Mouse (Mus musculus) liver, postnatal 0 days (tissue): ENCODE data around the gene Cfap73. TPM values are rescaled to one million over a fixed set of nuclear protein-coding genes. Genes with fewer than 3 reads are reported as not detected.

Experiments used
- ATAC-seq: fragments of 200-750 bp; cut with Nextera tagmentation; 2 replicates; pipeline ENCODE4 v1.8.0; 2017; ENCODE audit warnings: mild to moderate bottlenecking, moderate library complexity
- DNase-seq: peaks from one replicate; pipeline ENCODE4 v3.0.0-alpha.2; 2016
- H3K27ac ChIP-seq: fragments of 300-500 bp; sonication (generic); 2 replicates; pipeline ENCODE4 v1.5.1; 2014; ENCODE audit warnings: antibody characterized with exemption, moderate library complexity, mild to moderate bottlenecking, low read depth
- H3K27me3 ChIP-seq: fragments of 300-500 bp; sonication (generic); 2 replicates; pipeline ENCODE4 v1.6.1; 2014; ENCODE audit warnings: low read length, control low read depth, mixed read lengths; ENCODE audit not compliant: insufficient read depth
- H3K36me3 ChIP-seq: fragments of 300-500 bp; sonication (generic); replicated peaks from 2 replicates; pipeline ENCODE4 v1.6.1; 2014; ENCODE audit warnings: mild to moderate bottlenecking, control low read depth, low read length, moderate library complexity, mixed read lengths; ENCODE audit not compliant: insufficient read depth
- H3K4me1 ChIP-seq: fragments of 300-500 bp; sonication (generic); 2 replicates; pipeline ENCODE4 v1.6.1; 2014; ENCODE audit warnings: antibody characterized with exemption, mild to moderate bottlenecking, control low read depth; ENCODE audit not compliant: insufficient read depth
- H3K4me2 ChIP-seq: fragments of 300-500 bp; sonication (generic); 2 replicates; pipeline ENCODE4 v1.6.1; 2014; ENCODE audit warnings: low read depth, mild to moderate bottlenecking, low read length, moderate library complexity, mixed read lengths
- H3K4me3 ChIP-seq: fragments of 300-500 bp; sonication (generic); 2 replicates; pipeline ENCODE4 v1.5.1; 2014; ENCODE audit warnings: low read depth, low read length
- H3K9ac ChIP-seq: fragments of 300-500 bp; sonication (generic); replicated peaks from 2 replicates; pipeline ENCODE4 v1.6.1; 2014; ENCODE audit warnings: mild to moderate bottlenecking, moderate library complexity
- H3K9me3 ChIP-seq: fragments of 300-500 bp; sonication (generic); 2 replicates; pipeline ENCODE4 v1.6.1; 2016; ENCODE audit warnings: mild to moderate bottlenecking, control low read depth, low read length, mixed read lengths
- CTCF ChIP-seq: sonication (generic); IDR thresholded peaks from 2 replicates; pipeline ENCODE4 v1.5.1; 2016; ENCODE audit warnings: antibody characterized with exemption, low read depth
- EP300 ChIP-seq: IDR thresholded peaks from 2 replicates; pipeline ENCODE4 v1.6.1; 2016; ENCODE audit warnings: antibody characterized with exemption, low read depth, mild to moderate bottlenecking
- WGBS: fragments of 180-500 bp; shearing (Covaris S2); extraction: QIAGEN DNeasy Blood & Tissue Kit; methylation state at CpG from one replicate; pipeline ENCODE4 v1.1.7; 2014; ENCODE audit not compliant: insufficient replicate concordance; 5-methylcytosine and 5-hydroxymethylcytosine counted together
- polyA plus RNA-seq: library from polyadenylated mRNA; unstranded; fragments of >200 nt; fragmentation: Nextera tagmentation; extraction: Ambion mirVana; gene quantifications from 2 replicates; pipeline ENCODE4 v1.2.1, GENCODE M21; 2015

The Cfap73 gene
- polyA plus RNA-seq, 1 experiment from 2014 or later: not detected

GRCm38 (mm10) chr5:120579211-120579897, 54.7 kb downstream of the Cfap73 start:
- TF ChIP-seq CTCF (no peak), EP300 (no peak)
- Histone ChIP-seq H3K4me3 (0 out of 2 replicates have a peak overlapping the region, but pooled peaks have one; percentile 10), H3K9ac (peak overlapping the region; percentile 58), H3K27me3 (no peaks in the 10 kb centered on the region), H3K27ac (peak overlapping the region; percentile 92), H3K9me3 (no peaks in the 10 kb centered on the region), H3K4me1 (peaks cover 50% of the 10 kb centered on the region), H3K36me3 (peaks cover 46% of the 10 kb centered on the region), H3K4me2 (peak overlapping the region; percentile 63)
- peak; percentile 55 for DNase-seq
- 39% methylated on average over 26 of the region's 26 CpGs for WGBS
- peak; percentile 60 for ATAC-seq

- Histone ChIP-seq H3K4me1 (peaks cover 50% of the 10 kb centered on the region), H3K27ac (peak overlapping the region; percentile 92), H3K4me2 (peak overlapping the region; percentile 63), H3K9ac (peak overlapping the region; percentile 58), H3K27me3 (no peaks in the 10 kb centered on the region), H3K9me3 (no peaks in the 10 kb centered on the region), H3K36me3 (peaks cover 39% of the 10 kb centered on the region), H3K4me3 (0 out of 2 replicates have a peak overlapping the region, but pooled peaks have one; percentile 13)
- 17% methylated on average over 12 of the region's 12 CpGs for WGBS
- no peak for TF ChIP-seq CTCF
- no peak for TF ChIP-seq EP300
- peak; percentile 75 for DNase-seq
- peak; percentile 26 for ATAC-seq
Measured at GRCm38 (mm10) chr5:120578504-120579081, 55.4 kb downstream of the Cfap73 start.

Other genes with a start within 250 kb of the Cfap73 start
- gene Lhx5, start 202.5 kb downstream of the Cfap73 start, polyA plus RNA-seq: not detected in 2 replicates
- gene Sdsl, start 161.4 kb downstream of the Cfap73 start, polyA plus RNA-seq: 21.0 and 24.5 TPM in 2 replicates
- 32.4 and 32.5 TPM in 2 replicates for gene Sds, start 157.7 kb downstream of the Cfap73 start, polyA plus RNA-seq
- 53.6 and 54.1 TPM in 2 replicates for gene Plbd2, start 130.6 kb downstream of the Cfap73 start, polyA plus RNA-seq
- gene Slc8b1, start 123.1 kb downstream of the Cfap73 start, polyA plus RNA-seq: 15.3 and 17.1 TPM in 2 replicates
- 16.3 and 18.6 TPM in 2 replicates for gene Tpcn1, start 45.6 kb downstream of the Cfap73 start, polyA plus RNA-seq
- 0.75 and 0.84 TPM in 2 replicates for gene Iqcd, start 45.2 kb downstream of the Cfap73 start, polyA plus RNA-seq
- gene Rita1, start 21.6 kb downstream of the Cfap73 start, polyA plus RNA-seq: 3.1 and 3.4 TPM in 2 replicates
- gene Ddx54, start 21.5 kb downstream of the Cfap73 start, polyA plus RNA-seq: 14.0 and 15.1 TPM in 2 replicates
- gene Rasal1, start 14.6 kb upstream of the Cfap73 start, polyA plus RNA-seq: 0.20 and 0.36 TPM in 2 replicates
- 0.23 and 0.25 TPM in 2 replicates for gene Dtx1, start 77.7 kb upstream of the Cfap73 start, polyA plus RNA-seq
- 0.83 and 1.1 TPM in 2 replicates for gene Oas2, start 115.6 kb upstream of the Cfap73 start, polyA plus RNA-seq
- 1.8 and 2.1 TPM in 2 replicates for gene Oas3, start 143.4 kb upstream of the Cfap73 start, polyA plus RNA-seq
- gene Oas1e, start 161.3 kb upstream of the Cfap73 start, polyA plus RNA-seq: 0.15 and 0.20 TPM in 2 replicates
- gene Oas1c, start 178.3 kb upstream of the Cfap73 start, polyA plus RNA-seq: 0.58 and 0.60 TPM in 2 replicates
- gene Oas1f, start 213.1 kb upstream of the Cfap73 start, polyA plus RNA-seq: not detected in 2 replicates
- not detected in 2 replicates for gene Oas1h, start 227.2 kb upstream of the Cfap73 start, polyA plus RNA-seq